Mouse (Mus musculus) left cerebral cortex, postnatal 25 days (tissue): ENCODE measurements at regions not wholly inside any gene's neighbourhood (a gene's known extent, or its start where the extent isn't known, plus 50 kb on each side); places are given as distances from the start of the nearest gene placed in this dataset.
"Not testable (repeated sequence)": the region's sequence is repeated elsewhere in the genome, so short reads cannot be mapped to it uniquely, and the experiment has no call there.

Source experiments
- DNase-seq, 2 experiments: peaks; one replicate each; pipeline ENCODE4 v3.0.0; 2022; ENCODE audit warnings: low spot score in 2 of 2, mixed read lengths in 1 of 2
- intact Hi-C: fragments of 180-260 bp; cut with DNase I; formaldehyde crosslinking; loops from one replicate; pipeline ENCODE4 v1.15.1; 2025

- no peak for DNase-seq
- intact Hi-C loops: no loop called here
These were observed 475.4 kb downstream of the Gja1 start for GRCm38 (mm10) chr10:56852484-56852883.

- DNase-seq: no peak
- intact Hi-C loops: no loop called here
These were observed 479.1 kb downstream of the Gja1 start for GRCm38 (mm10) chr10:56856186-56856585.

GRCm38 (mm10) chr10:56879744-56880143, 502.6 kb downstream of the Gja1 start:
- intact Hi-C loops: no loop called here
- no peak for DNase-seq

- intact Hi-C loops: no loop called here
These were observed 503.0 kb downstream of the Gja1 start for GRCm38 (mm10) chr10:56880154-56880591.

GRCm38 (mm10) chr10:56884456-56885410, 507.6 kb downstream of the Gja1 start:
- intact Hi-C loops: no loop called here
- DNase-seq: peak; percentile 17 to 71

More at GRCm38 (mm10) chr10:56880154-56880591, 503.0 kb downstream of the Gja1 start:
- DNase-seq: peak in 1 of 2 experiments; percentile 11

GRCm38 (mm10) chr10:56891530-56891929, 514.4 kb downstream of the Gja1 start:
- intact Hi-C loops: loop anchor here (10.0 kb wide), 1 partner anchor 233 kb away; no protein-coding TSS in a partner anchor

GRCm38 (mm10) chr10:56892666-56893209, 515.6 kb downstream of the Gja1 start:
- intact Hi-C loops: loop anchor here (10.0 kb wide), 1 partner anchor 232 kb away; no protein-coding TSS in a partner anchor

More at GRCm38 (mm10) chr10:56891530-56891929, 514.4 kb downstream of the Gja1 start:
- not testable (repeated sequence) for DNase-seq

GRCm38 (mm10) chr10:56893210-56893705, 516.1 kb downstream of the Gja1 start:
- peak; percentile 14 to 41 for DNase-seq
- intact Hi-C loops: loop anchor here (10.0 kb wide), 1 partner anchor 232 kb away; no protein-coding TSS in a partner anchor

More at GRCm38 (mm10) chr10:56892666-56893209, 515.6 kb downstream of the Gja1 start:
- DNase-seq: no peak

- peak in 1 of 2 experiments; percentile 62 for DNase-seq
- intact Hi-C loops: loop anchor here (10.0 kb wide), 1 partner anchor 225 kb away; no protein-coding TSS in a partner anchor
These were observed 522.6 kb downstream of the Gja1 start for GRCm38 (mm10) chr10:56899640-56900274.

- intact Hi-C loops: no loop called here
- no peak for DNase-seq
These were observed 523.8 kb downstream of the Gja1 start for GRCm38 (mm10) chr10:56900914-56901313.

- intact Hi-C loops: loop anchor here (2.0 kb wide), 1 partner anchor 76 kb away; no protein-coding TSS in a partner anchor
- no peak for DNase-seq
These were observed 535.6 kb downstream of the Gja1 start for GRCm38 (mm10) chr10:56912711-56913110.

- no peak for DNase-seq
- intact Hi-C loops: no loop called here
These were observed 537.0 kb downstream of the Gja1 start for GRCm38 (mm10) chr10:56914103-56914502.

- intact Hi-C loops: no loop called here
- no peak for DNase-seq
These were observed 541.3 kb downstream of the Gja1 start for GRCm38 (mm10) chr10:56918412-56918811.

GRCm38 (mm10) chr10:56920711-56921672, 543.9 kb downstream of the Gja1 start:
- peak in 1 of 2 experiments; percentile 18 for DNase-seq
- intact Hi-C loops: no loop called here

GRCm38 (mm10) chr10:56935174-56935573, 551.0 kb upstream of the Hsf2 start:
- peak in 1 of 2 experiments; percentile 37 for DNase-seq
- intact Hi-C loops: no loop called here

GRCm38 (mm10) chr10:56941972-56942371, 544.2 kb upstream of the Hsf2 start:
- intact Hi-C loops: no loop called here
- no peak for DNase-seq

- intact Hi-C loops: no loop called here
- no peak for DNase-seq
These were observed 541.6 kb upstream of the Hsf2 start for GRCm38 (mm10) chr10:56944434-56945145.

GRCm38 (mm10) chr10:56956728-56957127, 529.5 kb upstream of the Hsf2 start:
- intact Hi-C loops: no loop called here
- DNase-seq: no peak
